Mouse (Mus musculus): ENCODE measurements around the gene Slc35a2. TPM values are rescaled to one million over a fixed set of nuclear protein-coding genes. Genes with fewer than 3 reads are reported as not detected.
A peak's percentile ranks its signal among the peaks of the same experiment; 100 is the strongest.
"Not testable (repeated sequence)": the region's sequence is repeated elsewhere in the genome, so short reads cannot be mapped to it uniquely, and the experiment has no call there.

Gene Slc35a2
- total RNA-seq, 1 experiment from 2014 or later, result 23.4 TPM

DNA sequence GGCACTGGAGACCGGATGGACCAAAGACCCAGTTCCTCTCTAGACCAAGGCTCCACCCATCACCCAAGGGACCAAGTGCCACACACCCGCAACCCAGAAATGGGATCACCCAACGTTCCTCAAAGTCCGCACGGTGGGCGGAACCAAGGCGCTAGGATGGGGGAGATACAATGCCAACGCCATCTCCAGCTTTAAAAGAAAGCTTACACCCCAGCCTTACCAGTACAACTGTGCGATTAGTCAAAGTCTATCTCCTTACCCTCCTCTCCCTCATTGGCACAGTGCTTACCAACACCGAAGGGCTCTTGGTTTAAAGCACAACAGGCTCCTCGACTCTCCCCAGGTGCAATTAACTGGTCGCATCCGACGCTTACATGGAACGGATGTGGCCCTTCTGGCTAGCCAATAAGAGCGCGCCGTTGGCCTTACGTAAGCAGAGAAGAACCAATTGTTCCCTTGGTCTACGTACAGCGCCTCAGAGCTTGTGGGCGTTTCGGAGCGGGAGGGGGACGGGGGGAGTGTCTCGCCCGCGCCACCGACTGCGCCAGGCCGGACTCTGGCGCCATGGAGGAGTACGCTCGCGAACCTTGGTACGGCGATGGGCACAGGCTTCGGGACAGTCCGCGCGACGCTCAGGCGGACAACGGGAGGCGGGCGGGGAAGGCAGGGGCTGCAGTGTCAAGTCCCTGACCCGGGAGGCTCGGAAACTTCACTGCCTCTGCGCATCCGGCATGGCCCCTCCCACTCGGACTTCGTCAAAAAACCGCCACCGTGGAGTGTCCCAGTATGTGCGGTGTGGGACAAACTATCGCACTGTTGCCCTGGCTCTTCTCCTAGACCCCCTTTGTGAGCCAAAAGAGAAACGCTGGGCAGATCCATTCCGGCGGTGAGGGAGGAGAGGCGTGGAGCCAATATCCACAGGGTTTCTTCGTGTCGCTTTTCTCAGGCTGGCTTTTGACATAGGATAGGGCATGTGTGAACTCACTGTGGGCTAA lies 15.3 kb downstream of the Slc35a2 start, which contains the start of the genes Pqbp1 and Timm17b:
Pqbp1 (minus strand) TSS at position 390 of the 995 bp plus-strand sequence.
Timm17b (plus strand) TSS at position 478 of the 995 bp plus-strand sequence.
- peak; percentile 93 for ATAC-seq (ENCODE audit: extremely low read depth, insufficient number of reproducible peaks, low FRiP score, poor library complexity, severe bottlenecking)

DNA sequence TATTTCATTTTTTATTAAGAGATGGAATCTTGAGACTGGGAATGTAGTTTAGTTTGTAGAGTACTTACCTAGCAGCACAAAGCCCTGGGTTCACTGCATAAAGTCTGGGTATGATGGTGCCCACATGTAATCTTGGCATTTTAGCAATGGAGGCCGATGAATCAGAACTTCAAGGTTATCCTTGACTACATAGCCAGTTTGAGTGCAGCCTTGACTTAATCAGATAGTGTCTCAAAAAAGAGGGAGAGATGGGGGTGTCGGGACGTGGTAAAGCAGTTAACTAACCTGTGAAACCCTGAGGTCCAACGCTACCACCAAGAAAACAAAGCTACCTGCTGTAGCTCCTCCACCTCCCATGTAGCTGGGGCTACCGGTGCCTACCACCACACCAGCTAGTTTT lies 20.6 kb downstream of the Slc35a2 start:
- ATAC-seq (ENCODE audit: extremely low read depth, insufficient number of reproducible peaks, low FRiP score, poor library complexity, severe bottlenecking), result no peak

DNA sequence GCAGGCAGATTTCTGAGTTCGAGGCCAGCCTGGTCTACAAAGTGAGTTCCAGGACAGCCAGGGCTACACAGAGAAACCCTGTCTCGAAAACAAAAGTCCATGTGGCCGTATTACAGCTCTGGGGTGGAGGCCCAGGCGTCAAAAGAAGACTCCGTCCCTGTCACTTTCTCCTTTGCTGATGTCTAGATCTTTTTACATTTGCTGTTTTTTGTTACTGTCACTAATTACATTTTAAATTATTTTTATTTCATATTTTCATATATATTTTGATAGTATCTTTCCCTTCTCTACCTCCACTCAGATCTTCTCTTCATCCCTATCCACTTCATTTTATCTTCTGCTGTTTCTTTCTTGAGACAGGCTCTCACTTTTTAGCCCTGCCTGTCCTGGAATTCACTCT lies 23.9 kb downstream of the Slc35a2 start, which contains the start of gene Gm10491:
Gm10491 (minus strand) TSS at position 101 of the 400 bp plus-strand sequence.
- ATAC-seq (ENCODE audit: extremely low read depth, insufficient number of reproducible peaks, low FRiP score, poor library complexity, severe bottlenecking), result no peak

DNA sequence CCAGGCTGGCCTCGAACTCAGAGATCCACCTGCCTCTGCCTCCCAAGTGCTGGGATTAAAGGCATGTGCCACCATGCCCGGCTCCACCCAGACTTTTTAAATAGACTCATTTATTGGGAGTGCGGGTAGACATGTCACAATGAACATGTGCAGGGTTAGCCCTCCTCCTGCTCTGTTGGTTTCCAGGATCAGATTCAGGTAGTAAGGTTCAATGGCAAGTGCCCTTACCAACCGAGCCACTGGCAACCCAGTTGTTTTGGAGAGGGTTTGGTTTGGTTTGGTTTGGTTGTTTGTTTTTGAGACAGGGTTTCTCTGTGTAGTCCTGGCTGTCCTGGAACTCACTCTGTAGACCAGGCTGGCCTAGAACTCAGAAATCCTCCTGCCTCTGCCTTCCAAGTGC lies 25.4 kb downstream of the Slc35a2 start, which contains the start of gene Gm10490:
Gm10490 (plus strand) TSS at position 301 of the 400 bp plus-strand sequence.
- not testable (repeated sequence) for ATAC-seq (ENCODE audit: extremely low read depth, insufficient number of reproducible peaks, low FRiP score, poor library complexity, severe bottlenecking)

DNA sequence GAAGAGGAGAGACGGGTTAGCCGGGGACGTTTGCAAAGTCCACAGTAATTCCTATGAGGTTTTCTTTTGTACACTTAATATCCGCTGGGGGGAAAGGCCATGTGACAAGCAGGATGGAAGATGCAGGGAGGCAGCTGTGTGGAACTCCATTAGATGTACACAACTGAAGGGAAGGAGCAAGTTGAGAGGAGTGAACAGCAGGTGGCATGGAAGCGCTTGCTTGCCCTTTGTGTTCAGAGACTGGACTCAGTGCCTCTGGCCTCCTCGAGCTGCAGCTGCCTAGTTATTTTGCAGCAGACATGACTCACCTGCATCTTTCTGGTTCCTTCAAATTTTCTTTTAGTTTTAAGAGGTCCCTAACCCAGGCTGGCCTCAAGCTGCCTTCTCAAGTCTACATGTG lies 26.6 kb downstream of the Slc35a2 start:
- ATAC-seq (ENCODE audit: extremely low read depth, insufficient number of reproducible peaks, low FRiP score, poor library complexity, severe bottlenecking), result no peak

DNA sequence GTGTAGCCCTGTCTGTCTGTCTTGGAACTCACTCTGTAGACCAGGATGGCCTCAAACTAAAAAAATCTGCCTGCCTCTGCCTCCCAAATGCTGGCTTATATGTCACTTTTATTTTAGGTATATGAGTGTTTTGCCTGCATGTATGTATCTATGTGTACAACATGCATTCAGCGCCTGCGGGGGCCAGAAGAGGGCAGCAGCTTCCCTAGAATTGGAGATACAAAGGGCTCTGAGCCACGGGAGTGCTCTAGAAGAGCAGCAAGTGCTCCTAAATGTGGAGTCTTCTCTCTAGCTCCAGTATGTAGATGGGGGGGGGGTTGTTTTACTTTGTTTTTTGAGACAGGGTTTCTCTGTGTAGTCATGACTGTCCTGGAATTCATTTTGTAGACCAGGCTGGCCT lies 31.8 kb downstream of the Slc35a2 start:
- peak; percentile 51; the same call in 1 of the 2 replicates for ATAC-seq (ENCODE audit: extremely low read depth, insufficient number of reproducible peaks, low FRiP score, poor library complexity, severe bottlenecking)

DNA sequence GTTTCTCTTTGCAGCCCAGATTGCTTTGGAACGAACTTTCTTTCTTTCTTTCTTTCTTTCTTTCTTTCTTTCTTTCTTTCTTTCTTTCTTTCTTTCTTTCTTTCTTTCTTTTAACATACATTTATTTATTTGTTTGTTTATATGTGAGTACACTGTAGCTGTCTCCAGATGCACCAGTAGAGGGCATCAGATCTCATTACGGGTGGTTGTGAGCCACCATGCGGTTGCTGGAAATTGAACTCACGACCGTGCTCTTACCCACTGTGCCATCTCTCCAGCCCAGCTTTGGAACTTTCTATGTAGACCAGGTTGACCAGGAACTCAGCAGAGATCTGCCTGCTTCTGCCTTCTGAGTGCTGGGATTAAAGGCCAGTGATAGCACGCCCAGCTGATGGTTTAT lies 34.1 kb downstream of the Slc35a2 start:
- not testable (repeated sequence) for ATAC-seq (ENCODE audit: extremely low read depth, insufficient number of reproducible peaks, low FRiP score, poor library complexity, severe bottlenecking)

DNA sequence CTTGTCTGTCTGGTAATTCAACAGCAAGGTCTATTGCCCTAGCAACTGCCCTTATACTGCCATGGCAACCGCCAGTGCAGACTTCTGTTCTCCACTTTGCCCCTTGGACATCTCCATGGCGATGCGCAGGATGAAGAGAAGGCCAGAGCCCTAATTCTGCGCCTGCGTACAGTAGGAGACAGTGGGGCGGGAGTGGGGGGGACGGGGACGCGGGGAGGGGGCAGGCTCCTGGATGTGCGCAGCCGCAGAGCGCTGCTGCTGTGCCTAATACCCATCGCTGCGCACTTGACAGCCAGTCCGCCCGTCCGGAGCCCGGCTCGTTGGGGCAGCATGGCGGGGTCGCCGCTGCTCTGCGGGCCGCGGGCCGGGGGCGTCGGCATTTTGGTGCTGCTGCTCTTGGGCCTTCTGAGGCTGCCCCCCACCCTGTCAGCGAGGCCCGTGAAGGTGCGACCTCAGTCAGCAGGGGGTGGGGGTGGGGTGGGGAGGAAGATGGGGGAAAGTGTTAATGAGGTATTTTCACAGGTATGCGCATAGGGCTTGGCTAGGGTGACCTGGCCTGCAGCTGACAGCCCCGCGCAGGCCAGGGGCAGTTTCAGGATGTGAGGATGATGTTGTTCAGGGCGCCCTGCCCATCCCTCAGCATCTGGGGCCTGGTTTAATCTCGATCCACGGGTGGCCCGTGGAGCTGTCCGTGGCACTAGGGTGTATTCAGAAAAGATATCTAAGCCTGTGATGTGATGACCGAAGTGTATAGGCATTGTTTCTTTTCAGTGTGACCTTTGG lies 36.0 kb downstream of the Slc35a2 start, which contains the start of gene Pcsk1n:
Pcsk1n (plus strand) TSS at position 222 of the 783 bp plus-strand sequence.
- ATAC-seq (ENCODE audit: extremely low read depth, insufficient number of reproducible peaks, low FRiP score, poor library complexity, severe bottlenecking), result no peak

DNA sequence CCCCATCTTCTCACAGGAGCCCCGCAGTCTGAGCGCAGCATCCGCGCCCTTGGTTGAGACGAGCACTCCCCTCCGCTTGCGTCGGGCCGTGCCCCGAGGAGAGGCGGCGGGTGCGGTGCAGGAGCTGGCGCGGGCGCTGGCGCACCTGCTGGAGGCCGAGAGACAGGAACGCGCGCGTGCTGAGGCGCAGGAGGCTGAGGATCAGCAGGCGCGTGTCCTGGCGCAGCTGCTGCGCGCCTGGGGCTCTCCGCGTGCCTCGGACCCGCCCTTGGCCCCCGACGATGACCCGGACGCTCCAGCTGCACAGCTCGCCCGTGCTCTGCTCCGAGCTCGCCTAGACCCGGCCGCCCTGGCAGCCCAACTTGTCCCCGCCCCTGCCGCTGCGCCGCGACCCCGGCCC lies 38.2 kb downstream of the Slc35a2 start:
- ATAC-seq (ENCODE audit: extremely low read depth, insufficient number of reproducible peaks, low FRiP score, poor library complexity, severe bottlenecking), result no peak

DNA sequence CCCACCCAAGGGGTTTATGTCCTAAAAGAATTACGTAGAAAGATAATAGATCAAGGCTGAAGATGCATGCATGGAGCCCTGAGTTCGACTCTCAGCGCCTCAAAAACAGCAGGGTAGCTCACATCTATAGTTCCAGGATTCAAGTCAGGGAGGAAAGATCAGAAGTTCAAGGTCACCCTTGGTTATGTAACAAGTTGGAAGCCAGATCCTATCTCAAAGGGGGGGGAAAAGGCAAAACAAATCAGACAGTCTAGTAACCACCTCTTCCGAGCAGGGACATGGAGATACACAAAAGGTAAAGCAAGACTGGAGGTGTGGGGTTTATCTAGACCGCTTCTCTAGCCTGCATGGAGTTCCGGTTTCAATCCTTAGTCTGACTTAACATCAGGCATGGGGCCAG lies 42.4 kb downstream of the Slc35a2 start:
- no peak for ATAC-seq (ENCODE audit: extremely low read depth, insufficient number of reproducible peaks, low FRiP score, poor library complexity, severe bottlenecking)

DNA sequence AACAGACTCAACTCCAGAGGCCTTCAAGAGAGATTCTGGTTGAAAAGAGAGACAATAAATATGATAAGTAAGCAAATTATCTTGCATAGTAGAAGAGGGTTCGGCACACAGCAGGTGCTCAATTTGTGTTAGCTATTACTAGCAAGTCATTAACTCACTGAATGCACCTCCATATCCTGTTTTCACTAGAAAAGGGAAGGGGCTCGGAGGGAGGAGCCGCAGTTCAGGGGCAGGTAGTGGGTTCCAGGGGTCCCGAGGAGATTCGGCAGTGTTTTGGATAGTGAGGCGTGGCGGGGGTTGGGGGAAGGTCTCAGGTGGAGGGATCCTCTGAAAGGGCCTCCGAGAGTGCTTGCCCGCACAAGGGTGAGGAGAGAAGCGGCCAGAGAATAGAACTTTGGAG lies 43.3 kb downstream of the Slc35a2 start:
- ATAC-seq (ENCODE audit: extremely low read depth, insufficient number of reproducible peaks, low FRiP score, poor library complexity, severe bottlenecking), result no peak

DNA sequence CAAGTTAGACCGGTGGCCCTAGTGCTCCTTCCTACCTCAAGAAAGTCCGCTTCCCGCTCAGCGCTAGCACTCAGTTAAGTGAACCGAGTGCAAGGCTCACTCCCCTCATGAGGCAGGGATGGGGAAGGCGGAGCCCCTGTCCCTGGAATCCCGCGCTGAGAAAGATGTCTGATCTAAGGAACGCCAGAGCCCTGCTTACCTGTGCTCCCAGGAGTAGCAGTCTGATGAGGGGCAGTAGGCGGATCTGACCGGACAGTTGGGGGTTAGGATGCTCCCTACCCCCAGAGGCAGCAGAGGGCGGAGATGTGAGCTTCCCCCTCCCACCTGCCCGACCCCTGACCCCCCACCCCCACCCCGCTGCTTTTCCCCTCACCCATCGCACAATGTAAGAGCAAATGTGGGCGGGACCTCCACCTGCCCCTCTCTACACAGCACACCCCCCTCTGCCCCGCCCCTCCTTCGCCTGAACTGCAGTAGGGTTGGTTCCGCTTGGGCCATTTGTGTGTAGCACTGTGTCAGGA lies 44.5 kb downstream of the Slc35a2 start, which contains the start of gene Eras:
Eras (minus strand) TSS at position 338 of the 521 bp plus-strand sequence.
- ATAC-seq (ENCODE audit: extremely low read depth, insufficient number of reproducible peaks, low FRiP score, poor library complexity, severe bottlenecking), result no peak

DNA sequence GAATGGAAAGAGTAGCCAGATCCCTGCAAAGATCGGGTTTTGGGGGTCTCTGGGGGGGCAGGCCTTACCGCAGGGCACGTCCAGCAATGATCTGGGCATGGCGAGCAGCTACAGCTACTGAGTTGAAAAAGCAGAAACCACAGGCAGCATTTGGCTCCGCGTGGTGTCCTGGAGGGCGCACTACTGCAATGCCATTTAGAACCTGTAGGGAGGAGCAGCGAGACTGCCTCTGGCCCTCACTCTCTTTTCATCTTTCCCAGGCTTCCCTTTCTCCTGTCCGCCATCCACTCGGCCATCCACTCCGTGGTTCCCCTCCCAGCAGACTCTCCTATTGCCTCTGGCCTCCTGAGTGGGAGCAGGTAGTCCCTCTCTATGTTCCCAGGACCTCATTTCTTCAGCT lies 53.0 kb downstream of the Slc35a2 start:
- ATAC-seq (ENCODE audit: extremely low read depth, insufficient number of reproducible peaks, low FRiP score, poor library complexity, severe bottlenecking), result no peak

DNA sequence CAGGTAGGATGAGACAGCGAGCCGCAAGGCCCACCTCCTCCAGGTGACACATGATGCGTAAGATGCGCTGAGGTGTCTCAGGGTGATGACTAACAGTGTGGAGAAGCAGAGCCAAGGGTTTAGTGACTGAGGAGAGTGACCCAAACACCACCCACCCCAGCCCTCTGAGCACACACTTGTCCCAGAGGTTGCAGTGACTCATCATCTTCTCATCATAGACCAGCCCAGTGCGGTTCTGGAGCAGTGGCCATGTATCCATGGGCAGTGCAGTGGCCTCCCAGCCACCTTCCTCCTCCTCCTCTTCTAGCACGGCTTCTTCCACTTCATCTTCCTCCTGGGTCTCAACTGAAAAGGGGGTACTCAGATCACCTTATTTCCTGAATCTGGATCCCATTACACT lies 53.8 kb downstream of the Slc35a2 start:
- no peak for ATAC-seq (ENCODE audit: extremely low read depth, insufficient number of reproducible peaks, low FRiP score, poor library complexity, severe bottlenecking)

Other genes with a start within 250 kb of the Slc35a2 start
- gene Syp, start 245.6 kb upstream of the Slc35a2 start, total RNA-seq (2017), result 0.93 and 1.8 TPM in 2 replicates
- 37.0 and 40.0 TPM in 2 replicates for gene Prickle3, start 226.8 kb upstream of the Slc35a2 start, total RNA-seq (2017)
- 137 and 138 TPM in 2 replicates for gene Plp2, start 212.6 kb upstream of the Slc35a2 start, total RNA-seq (2017)
- 1.4 TPM in 1 of 2 replicates, not detected in the other for gene Magix, start 202.8 kb upstream of the Slc35a2 start, total RNA-seq (2017)
- gene Gpkow, start 186.9 kb upstream of the Slc35a2 start, total RNA-seq (2017), result 67.2 and 69.5 TPM in 2 replicates
- 80.8 and 86.0 TPM in 2 replicates for gene Wdr45, start 169.7 kb upstream of the Slc35a2 start, total RNA-seq (2017)
- gene Gm45208, start 161.8 kb upstream of the Slc35a2 start, total RNA-seq (2017), result 3.0 TPM in 1 of 2 replicates, not detected in the other
- 4.4 and 7.1 TPM in 2 replicates for gene Praf2, start 155.6 kb upstream of the Slc35a2 start, total RNA-seq (2017)
- gene Ccdc120, start 133.1 kb upstream of the Slc35a2 start, total RNA-seq (2017), result 2.7 TPM in 1 of 2 replicates, not detected in the other
- 30.7 and 40.0 TPM in 2 replicates for gene Tfe3, start 121.5 kb upstream of the Slc35a2 start, total RNA-seq (2017)
- gene Gripap1, start 94.3 kb upstream of the Slc35a2 start, total RNA-seq (2017), result 261 and 293 TPM in 2 replicates
- gene Kcnd1, start 61.7 kb upstream of the Slc35a2 start, total RNA-seq (2017), result 2.2 and 2.6 TPM in 2 replicates
- 200 and 206 TPM in 2 replicates for gene Otud5, start 42.7 kb upstream of the Slc35a2 start, total RNA-seq (2017)
- 9.3 and 9.5 TPM in 2 replicates for gene Pim2, start 5.8 kb upstream of the Slc35a2 start, total RNA-seq (2017)
- gene Pqbp1, start 15.2 kb downstream of the Slc35a2 start, total RNA-seq (2017), result 190 and 213 TPM in 2 replicates
- 33.0 and 43.4 TPM in 2 replicates for gene Timm17b, start 15.3 kb downstream of the Slc35a2 start, total RNA-seq (2017)
- not detected in 2 replicates for gene Gm10491, start 23.8 kb downstream of the Slc35a2 start, total RNA-seq (2017)
- 1.9 TPM in 1 of 2 replicates, not detected in the other for gene Gm10490, start 25.5 kb downstream of the Slc35a2 start, total RNA-seq (2017)
- not detected in 2 replicates for gene Pcsk1n, start 35.8 kb downstream of the Slc35a2 start, total RNA-seq (2017)
- gene Eras, start 44.6 kb downstream of the Slc35a2 start, total RNA-seq (2017), result not detected in 2 replicates
- 6.4 and 9.7 TPM in 2 replicates for gene Hdac6, start 63.9 kb downstream of the Slc35a2 start, total RNA-seq (2017)
- gene Gata1, start 94.0 kb downstream of the Slc35a2 start, total RNA-seq (2017), result 1.4 and 2.0 TPM in 2 replicates
- gene Glod5, start 134.5 kb downstream of the Slc35a2 start, total RNA-seq (2017), result not detected in 2 replicates
- 19.5 and 22.6 TPM in 2 replicates for gene Suv39h1, start 190.7 kb downstream of the Slc35a2 start, total RNA-seq (2017)
- 179 and 193 TPM in 2 replicates for gene Was, start 206.5 kb downstream of the Slc35a2 start, total RNA-seq (2017)
- 55.2 and 56.3 TPM in 2 replicates for gene Wdr13, start 248.9 kb downstream of the Slc35a2 start, total RNA-seq (2017)

Data from neutrophil, adult 5-6 weeks (primary cell).